Mouse (Mus musculus): ENCODE results near the gene Pank4. TPM values are rescaled to one million over a fixed set of nuclear protein-coding genes. Genes with fewer than 3 reads are reported as not detected.

The Pank4 gene
- polyA plus RNA-seq, 1 experiment from 2014 or later: 44.9 TPM

DNA sequence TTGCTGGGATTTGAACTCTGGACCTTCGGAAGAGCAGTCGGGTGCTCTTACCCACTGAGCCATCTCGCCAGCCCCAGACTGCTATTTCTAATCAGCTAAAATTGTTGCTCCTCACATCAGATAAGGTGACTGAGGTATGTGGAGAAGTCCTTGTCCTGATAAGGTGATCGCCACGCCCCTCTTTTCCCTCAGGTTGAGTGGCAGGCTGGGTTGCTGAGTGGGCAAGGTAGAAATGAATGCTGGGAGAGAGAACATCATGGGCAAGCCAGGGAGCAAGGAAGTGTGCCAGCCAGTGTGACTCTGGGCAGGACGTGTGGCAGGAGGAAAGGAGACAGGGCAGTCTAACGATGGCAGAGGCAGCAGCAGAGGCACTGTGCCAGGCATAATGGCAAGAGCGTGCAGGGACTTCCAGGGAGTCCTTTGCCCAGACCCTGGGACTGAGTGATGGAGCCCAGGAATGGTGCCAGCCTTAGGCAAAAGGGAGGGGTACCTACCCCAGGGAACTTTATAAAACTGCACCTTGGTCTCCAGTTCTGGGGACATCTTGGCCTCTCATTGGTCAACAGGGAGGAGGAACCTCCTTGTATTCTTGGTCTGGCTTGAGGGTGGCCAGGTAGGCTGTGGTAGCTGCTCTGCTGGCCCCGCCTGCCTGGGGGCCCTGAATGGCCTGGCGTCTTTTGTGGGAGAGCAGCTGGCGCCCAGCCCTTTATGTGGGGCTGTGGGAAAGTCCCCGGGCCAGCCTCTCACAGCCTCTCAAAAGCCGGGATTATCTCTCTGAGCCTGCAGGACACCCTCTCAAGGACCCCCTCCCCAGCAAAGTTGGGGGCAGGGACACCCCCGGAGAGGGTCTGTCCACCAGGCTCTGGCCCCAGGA, 15.6 kb upstream of the Pank4 start:
- ATAC-seq (replicated peaks): peak; percentile 67
- H3K4me3 ChIP-seq: no peak overlapping the region
- H3K4me1 ChIP-seq: peaks cover 32% of the 10 kb centered on the region

DNA sequence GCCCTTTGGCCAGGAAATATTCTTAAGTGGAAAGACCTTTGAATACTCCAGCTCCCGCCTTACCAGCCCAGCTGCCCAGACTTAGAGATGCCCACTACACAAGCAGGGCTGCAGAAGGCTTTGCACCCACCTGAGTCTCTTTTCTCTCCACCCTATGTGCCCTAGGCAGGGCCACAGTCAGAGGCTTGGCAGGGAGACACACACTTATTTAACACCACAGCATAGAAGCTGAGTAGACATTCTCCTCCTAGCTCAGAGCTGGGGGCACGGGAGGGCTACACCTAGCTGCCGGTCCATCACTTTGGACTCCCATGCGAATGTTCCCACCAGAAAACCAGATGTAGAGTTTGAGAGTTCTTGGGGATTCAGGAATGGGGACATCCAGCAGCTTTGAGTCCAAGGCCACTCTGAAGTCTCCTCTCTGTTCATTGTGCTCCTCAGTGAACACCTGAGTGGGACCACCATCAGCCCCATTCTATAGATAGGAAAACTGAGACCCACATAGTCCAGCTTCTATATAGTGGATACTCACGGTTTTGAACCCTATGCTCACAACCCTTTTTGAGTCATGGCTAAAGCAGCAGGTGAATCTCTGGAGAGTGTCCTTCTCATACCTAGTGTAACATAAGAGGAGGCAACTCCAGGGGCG, 14.9 kb upstream of the Pank4 start:
- Histone ChIP-seq H3K4me3 (no peak overlapping the region), H3K36me3 (replicated peaks) (no peaks in the 10 kb centered on the region), H3K4me2 (peak overlapping the region; percentile 31), H3K9me3 (no peaks in the 10 kb centered on the region), H3K9ac (no peak overlapping the region), H3K27ac (peak overlapping the region; percentile 69), H3K27me3 (replicated peaks) (no peaks in the 10 kb centered on the region; the same call in 1 of the 2 replicates), H3K4me1 (peaks cover 32% of the 10 kb centered on the region)
- ATAC-seq (replicated peaks): no peak; the same call in 1 of the 2 replicates
- WGBS: 28% methylated on average over 6 of the region's 6 CpGs

More for the DNA sequence above, 15.6 kb upstream of the Pank4 start:
- Histone ChIP-seq H3K4me2 (no peak overlapping the region), H3K27me3 (replicated peaks) (no peaks in the 10 kb centered on the region; the same call in 1 of the 2 replicates), H3K9ac (no peak overlapping the region), H3K36me3 (replicated peaks) (no peaks in the 10 kb centered on the region), H3K27ac (peak overlapping the region; percentile 69), H3K9me3 (no peaks in the 10 kb centered on the region)
- 32% methylated on average over 14 of the region's 14 CpGs for WGBS

DNA sequence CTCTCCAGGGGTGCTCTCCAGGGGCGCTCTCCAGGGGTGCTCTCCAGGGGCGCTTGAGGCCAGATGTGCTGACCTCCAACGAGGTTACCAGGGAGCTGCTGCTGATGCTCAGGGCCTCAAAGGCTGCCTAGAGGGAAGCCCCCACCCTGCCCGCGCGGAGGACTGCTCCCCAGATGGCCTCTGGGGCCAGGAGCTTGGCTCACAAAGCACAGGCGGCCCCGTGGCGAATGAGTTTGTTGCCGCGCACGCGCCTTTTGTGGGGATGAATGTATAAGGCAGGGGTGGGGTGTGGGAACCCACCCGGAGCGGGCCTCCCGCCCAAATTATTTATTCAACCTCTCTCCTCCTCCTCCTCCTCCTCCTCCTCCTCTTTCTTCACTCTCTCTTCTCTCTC, 14.3 kb upstream of the Pank4 start:
- no peaks in the 10 kb centered on the region for H3K9me3 ChIP-seq
- H3K4me3 ChIP-seq: no peak overlapping the region
- H3K27ac ChIP-seq: 0 out of 2 replicates have a peak overlapping the region, but pooled peaks have one; percentile 34
- H3K27me3 ChIP-seq (replicated peaks): no peaks in the 10 kb centered on the region; the same call in 1 of the 2 replicates
- peaks cover 32% of the 10 kb centered on the region for H3K4me1 ChIP-seq
- whole genome bisulfite sequencing: 3% methylated on average over 16 of the region's 16 CpGs
- no peak for ATAC-seq (replicated peaks)
- H3K36me3 ChIP-seq (replicated peaks): no peaks in the 10 kb centered on the region
- no peak overlapping the region for H3K9ac ChIP-seq
- peak overlapping the region; percentile 31 for H3K4me2 ChIP-seq

DNA sequence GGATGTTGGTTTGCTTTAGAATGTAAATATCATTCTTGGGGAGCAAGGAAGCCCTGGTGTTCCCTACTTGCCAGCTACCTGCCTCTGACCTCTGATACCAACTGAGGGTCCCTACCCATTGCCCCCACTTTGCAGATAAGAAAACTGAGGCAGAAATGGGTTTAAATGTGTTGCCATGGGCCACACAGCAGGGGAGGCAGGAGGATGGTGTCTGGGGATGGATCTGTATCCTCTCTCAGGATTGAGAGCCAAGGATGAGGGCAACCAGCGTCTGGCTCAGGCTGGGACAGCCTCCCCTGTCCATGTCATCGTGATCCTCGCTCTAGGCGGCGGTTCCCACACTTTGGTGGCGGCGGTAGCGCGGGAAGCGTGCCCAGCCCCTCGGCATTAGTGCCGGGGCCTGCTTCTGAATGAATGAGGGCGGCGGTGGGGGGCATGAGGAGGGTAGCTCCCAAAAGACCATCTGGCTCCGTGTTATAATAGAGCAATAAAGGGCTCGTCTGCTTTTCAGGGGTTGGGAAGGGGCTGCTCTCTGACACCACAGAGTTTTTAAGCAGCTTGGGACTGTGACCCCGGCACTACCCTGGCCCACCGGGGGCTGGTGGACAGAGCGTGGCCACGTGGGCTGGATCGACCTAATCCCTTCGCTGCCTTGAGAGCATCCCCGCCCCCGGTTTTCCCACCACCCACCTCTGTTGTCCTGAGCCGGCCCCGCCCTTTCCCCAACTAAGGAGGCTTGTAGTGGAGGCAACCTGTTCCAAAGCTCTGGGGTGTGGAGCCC, 11.3 kb upstream of the Pank4 start:
- H3K4me3 ChIP-seq: no peak overlapping the region
- WGBS: 2% methylated on average over 26 of the region's 26 CpGs
- peak; percentile 48; the same call in 1 of the 2 replicates for ATAC-seq (replicated peaks)
- no peaks in the 10 kb centered on the region for H3K36me3 ChIP-seq (replicated peaks)
- H3K27me3 ChIP-seq (replicated peaks): no peaks in the 10 kb centered on the region; the same call in 1 of the 2 replicates
- H3K9ac ChIP-seq: no peak overlapping the region
- peak overlapping the region; percentile 32; the same call in 1 of the 2 replicates for H3K4me2 ChIP-seq
- H3K4me1 ChIP-seq: peaks cover 26% of the 10 kb centered on the region
- no peak overlapping the region for H3K27ac ChIP-seq
- no peaks in the 10 kb centered on the region for H3K9me3 ChIP-seq

DNA sequence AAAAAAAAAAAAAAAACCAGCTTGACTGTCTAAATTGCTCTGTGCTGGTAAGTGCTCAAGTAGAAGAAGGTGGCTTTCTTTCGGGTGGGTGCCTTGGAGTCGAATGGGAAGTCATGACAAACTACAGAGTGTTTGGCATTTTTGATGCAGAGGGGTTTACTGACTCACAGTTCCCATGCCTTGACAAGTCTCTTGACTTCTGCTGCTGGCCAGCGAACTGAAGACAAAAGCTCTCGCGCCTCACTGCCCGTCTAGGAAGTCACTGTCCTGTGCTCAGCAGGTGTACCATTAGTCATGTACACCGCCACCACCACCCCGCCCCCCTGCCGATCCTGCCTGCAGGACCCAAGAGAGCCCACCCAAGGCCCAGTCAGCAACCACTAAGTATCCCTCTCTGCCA, 7.3 kb upstream of the Pank4 start:
- Histone ChIP-seq H3K27me3 (replicated peaks) (no peaks in the 10 kb centered on the region; the same call in 1 of the 2 replicates), H3K27ac (no peak overlapping the region), H3K9me3 (no peaks in the 10 kb centered on the region), H3K9ac (no peak overlapping the region), H3K4me3 (no peak overlapping the region), H3K4me1 (peaks cover 53% of the 10 kb centered on the region), H3K36me3 (replicated peaks) (no peaks in the 10 kb centered on the region), H3K4me2 (no peak overlapping the region)
- ATAC-seq (replicated peaks): no peak
- 34% methylated on average over 9 of the region's 9 CpGs for WGBS

DNA sequence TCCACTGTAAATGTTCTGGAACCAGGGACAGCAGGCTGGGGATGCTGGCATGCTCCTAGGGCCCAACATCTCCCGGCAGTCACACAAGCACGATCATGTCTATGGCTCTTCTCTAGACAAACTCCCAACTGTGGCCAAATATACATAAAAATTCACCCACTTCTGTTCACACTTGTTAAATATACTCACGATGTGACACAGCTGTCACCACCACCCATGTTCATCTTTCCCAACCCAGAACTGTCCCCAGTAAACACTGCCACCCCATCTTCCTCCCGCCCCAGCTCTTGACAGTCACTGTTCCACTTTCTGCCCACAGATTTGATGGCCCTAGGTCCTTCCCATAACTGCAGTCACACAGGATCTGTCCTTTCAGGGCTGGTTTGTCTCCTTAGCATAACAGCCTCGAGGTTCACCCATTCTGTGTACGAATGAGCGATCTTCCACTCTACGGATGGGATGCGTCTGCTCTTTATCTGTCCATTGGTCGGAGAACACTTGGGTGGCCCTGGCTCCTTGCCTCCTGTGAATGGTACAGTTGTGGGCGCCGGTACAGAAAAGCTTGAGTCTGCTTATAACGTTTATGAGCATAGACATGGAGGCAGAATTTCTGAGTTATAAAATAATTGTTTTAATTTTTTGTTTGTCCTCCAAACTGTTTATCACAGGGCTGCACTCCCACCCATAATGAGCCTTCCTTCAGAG, 6.5 kb upstream of the Pank4 start:
- H3K4me2 ChIP-seq: peak overlapping the region; percentile 35; the same call in 1 of the 2 replicates
- H3K9me3 ChIP-seq: no peaks in the 10 kb centered on the region
- H3K4me1 ChIP-seq: peaks cover 60% of the 10 kb centered on the region
- no peak overlapping the region for H3K27ac ChIP-seq
- no peaks in the 10 kb centered on the region for H3K36me3 ChIP-seq (replicated peaks)
- H3K4me3 ChIP-seq: no peak overlapping the region
- H3K9ac ChIP-seq: no peak overlapping the region
- 28% methylated on average over 13 of the region's 13 CpGs for WGBS
- no peaks in the 10 kb centered on the region; the same call in 1 of the 2 replicates for H3K27me3 ChIP-seq (replicated peaks)
- ATAC-seq (replicated peaks): no peak

DNA sequence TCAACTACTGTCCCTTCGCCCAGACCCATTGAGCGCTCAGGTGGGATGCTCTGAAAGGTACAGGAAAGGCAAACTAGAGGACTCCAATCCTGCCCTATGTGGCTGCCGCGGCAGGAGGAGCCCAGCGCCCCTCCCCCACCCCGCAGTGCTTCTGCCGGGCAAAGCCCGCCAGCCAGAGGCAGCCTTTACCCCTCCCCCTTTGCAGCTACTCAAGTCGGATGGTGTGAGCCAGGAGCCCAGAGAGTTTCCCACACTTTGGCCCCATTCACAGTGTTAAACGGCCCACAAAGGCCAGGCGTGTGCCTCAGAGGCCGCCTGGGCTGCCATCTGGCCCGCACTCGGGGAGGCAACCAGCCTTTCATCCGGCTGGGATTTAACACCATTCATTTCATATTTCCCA, 5.8 kb upstream of the Pank4 start:
- peak overlapping the region; percentile 35 for H3K4me2 ChIP-seq
- ATAC-seq (replicated peaks): peak; percentile 43
- whole genome bisulfite sequencing: under 1% methylated on average over 15 of the region's 15 CpGs
- H3K9ac ChIP-seq: peak overlapping the region; percentile 23; the same call in 1 of the 2 replicates
- peak overlapping the region; percentile 46; the same call in 1 of the 2 replicates for H3K27ac ChIP-seq
- H3K4me3 ChIP-seq: no peak overlapping the region
- no peaks in the 10 kb centered on the region for H3K9me3 ChIP-seq
- no peaks in the 10 kb centered on the region for H3K36me3 ChIP-seq (replicated peaks)
- peaks cover 60% of the 10 kb centered on the region for H3K4me1 ChIP-seq
- no peaks in the 10 kb centered on the region for H3K27me3 ChIP-seq (replicated peaks)

DNA sequence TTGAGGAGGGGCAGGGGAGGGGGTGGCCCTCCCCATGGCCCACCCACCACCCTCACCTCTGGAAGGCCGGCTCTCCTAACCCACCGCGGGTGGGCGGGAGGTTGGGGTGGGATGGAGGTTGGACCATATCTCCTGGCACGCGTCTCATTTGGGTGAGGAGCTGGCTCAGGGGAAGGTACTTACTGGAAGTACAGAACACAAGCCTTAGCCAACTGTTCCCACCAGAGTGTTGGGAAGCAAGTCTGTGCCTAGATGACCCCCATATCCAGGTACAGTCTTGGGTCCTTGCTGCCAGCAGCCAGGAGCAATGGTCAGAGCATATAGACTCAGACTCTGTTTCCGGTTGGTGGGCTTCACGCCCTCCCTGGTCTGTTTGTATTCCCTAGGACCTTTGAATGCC, 5.3 kb upstream of the Pank4 start:
- 12% methylated on average over 8 of the region's 8 CpGs for WGBS
- Histone ChIP-seq H3K4me2 (peak overlapping the region; percentile 35), H3K9me3 (no peaks in the 10 kb centered on the region), H3K4me3 (no peak overlapping the region), H3K36me3 (replicated peaks) (no peaks in the 10 kb centered on the region), H3K9ac (no peak overlapping the region), H3K27me3 (replicated peaks) (no peaks in the 10 kb centered on the region), H3K27ac (peak overlapping the region; percentile 46; the same call in 1 of the 2 replicates), H3K4me1 (peaks cover 63% of the 10 kb centered on the region)
- ATAC-seq (replicated peaks): no peak

DNA sequence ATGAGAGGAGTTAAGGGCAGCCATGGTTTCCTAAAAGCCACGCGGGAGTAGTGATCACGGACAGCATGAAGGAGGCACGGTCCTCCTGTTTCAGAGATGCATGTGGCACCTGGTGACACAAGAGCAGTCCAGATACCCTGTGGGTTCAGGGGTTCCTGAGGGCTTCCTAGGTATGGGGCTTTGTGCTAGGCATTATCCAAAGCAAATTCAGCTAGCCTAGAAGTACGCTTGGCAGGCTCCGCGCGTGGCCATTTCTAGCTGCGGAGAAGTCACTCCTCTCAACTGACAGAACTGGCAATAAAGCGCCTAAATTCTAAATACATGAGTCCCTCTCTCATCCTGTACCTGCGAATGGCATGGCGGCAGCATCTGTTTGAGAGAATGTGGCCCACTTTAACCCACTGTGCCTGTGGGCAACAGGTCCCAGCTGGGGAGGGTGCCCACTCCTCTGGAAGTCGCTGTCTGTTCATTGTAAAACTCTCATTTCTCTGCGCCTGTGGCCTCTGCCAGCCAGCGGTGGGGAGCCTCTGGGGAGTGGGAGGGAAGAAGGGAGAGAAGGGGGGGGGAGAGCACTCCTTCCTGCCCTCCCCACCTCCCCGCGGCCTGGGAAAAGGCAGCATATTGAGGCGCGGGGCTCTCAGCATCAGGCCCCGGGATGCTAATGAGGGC, 3.8 kb upstream of the Pank4 start:
- peak overlapping the region; percentile 82 for H3K4me3 ChIP-seq
- no peaks in the 10 kb centered on the region for H3K9me3 ChIP-seq
- no peaks in the 10 kb centered on the region for H3K27me3 ChIP-seq (replicated peaks)
- peak overlapping the region; percentile 71 for H3K4me2 ChIP-seq
- 8% methylated on average over 20 of the region's 20 CpGs for WGBS
- H3K4me1 ChIP-seq: peaks cover 69% of the 10 kb centered on the region
- H3K9ac ChIP-seq: peak overlapping the region; percentile 81
- no peaks in the 10 kb centered on the region for H3K36me3 ChIP-seq (replicated peaks)
- peak; percentile 12 for ATAC-seq (replicated peaks)
- H3K27ac ChIP-seq: peak overlapping the region; percentile 97

DNA sequence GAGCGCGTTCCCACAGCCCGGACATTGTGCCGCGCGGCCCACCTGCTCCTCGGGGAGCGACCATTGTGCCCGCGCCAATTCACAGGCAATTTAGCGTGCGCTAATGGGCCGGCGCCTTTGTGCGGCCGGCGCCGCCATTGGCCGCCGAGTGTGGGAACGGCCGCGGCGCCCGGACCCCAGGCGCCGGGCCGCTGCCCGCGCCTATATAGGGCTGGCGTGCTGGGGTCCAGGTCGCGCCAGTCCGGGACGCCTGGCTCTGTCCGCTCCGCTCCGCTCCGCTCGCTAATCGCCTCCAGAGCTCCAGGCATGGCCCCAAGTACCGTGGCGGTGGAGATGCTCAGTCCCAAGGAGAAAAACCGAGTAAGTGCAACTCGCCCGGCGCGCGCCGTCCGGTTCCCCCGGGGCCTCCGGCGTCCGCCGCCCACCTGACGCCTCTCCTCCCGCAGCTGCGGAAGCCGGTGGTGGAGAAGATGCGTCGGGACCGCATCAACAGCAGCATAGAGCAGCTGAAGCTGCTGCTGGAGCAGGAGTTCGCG, 3.2 kb upstream of the Pank4 start, which contains the start of gene Hes5:
TSS of gene Hes5 (plus strand) at position 234 of the 536 bp plus-strand sequence.
- no peaks in the 10 kb centered on the region for H3K27me3 ChIP-seq (replicated peaks)
- no peaks in the 10 kb centered on the region for H3K9me3 ChIP-seq
- ATAC-seq (replicated peaks): peak; percentile 20
- peak within 1 kb of the TSS; percentile 82 for H3K4me3 ChIP-seq
- peak within 1 kb of the TSS; percentile 97 for H3K27ac ChIP-seq
- under 1% methylated on average over 65 of the region's 65 CpGs for WGBS
- H3K4me1 ChIP-seq: peaks cover 75% of the 10 kb centered on the region
- peak within 1 kb of the TSS; percentile 81 for H3K9ac ChIP-seq
- H3K4me2 ChIP-seq: peak within 1 kb of the TSS; percentile 71
- H3K36me3 ChIP-seq (replicated peaks): no peaks in the 10 kb centered on the region

All from midbrain, embryonic 15.5 days (tissue).